Mouse (Mus musculus) brain, embryonic 14.5 days (tissue): ENCODE measurements at regions not wholly inside any gene's neighbourhood (a gene's known extent, or its start where the extent isn't known, plus 50 kb on each side); places are given as distances from the start of the nearest gene placed in this dataset.

Source experiments
- CTCF ChIP-seq: fragments of 200-500 bp; IDR thresholded peaks from 2 replicates; pipeline ENCODE4 v1.5.1; 2012; ENCODE audit warnings: inconsistent platforms, mild to moderate bottlenecking, moderate library complexity, borderline replicate concordance; ENCODE audit not compliant: insufficient read depth, insufficient read length; ENCODE audit errors: extremely low read depth
- POLR2A ChIP-seq: fragments of 200-500 bp; IDR thresholded peaks from 2 replicates; pipeline ENCODE4 v1.6.1; 2012; ENCODE audit warnings: mild to moderate bottlenecking, inconsistent platforms, borderline replicate concordance; ENCODE audit not compliant: poor library complexity, insufficient read depth, insufficient read length, severe bottlenecking; ENCODE audit errors: extremely low read depth

DNA sequence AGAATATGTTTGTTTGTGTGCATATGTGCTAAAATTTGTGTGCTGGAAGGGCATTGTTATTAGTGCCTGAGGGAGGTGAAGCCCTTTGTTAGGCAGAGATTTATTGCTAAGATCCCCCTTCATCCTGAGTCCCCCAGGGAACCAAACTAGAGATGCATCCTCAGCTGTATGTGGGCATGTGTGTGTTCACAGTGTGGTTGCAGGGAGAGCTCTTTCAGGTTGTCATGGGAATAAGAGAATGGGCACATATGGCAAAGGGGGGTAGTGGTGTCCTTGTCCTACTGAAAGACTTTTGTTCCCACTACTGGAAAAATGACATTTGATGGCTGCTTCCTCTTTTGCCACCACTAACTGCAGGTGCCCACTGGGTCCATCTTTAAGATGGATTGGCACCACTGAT, 320.4 kb upstream of the Cxcr4 start:
- TF ChIP-seq POLR2A (no peak), CTCF (no peak)
